Mouse (Mus musculus): ENCODE measurements at regions not wholly inside any gene's neighbourhood (a gene's known extent, or its start where the extent isn't known, plus 50 kb on each side); places are given as distances from the start of the nearest gene placed in this dataset.

- no peak for ATAC-seq (replicated peaks in 1 of 2; ENCODE audit: insufficient read depth in 1 of 2, low FRiP score in 2 of 2, low TSS enrichment in 1 of 2, low read depth in 1 of 2, poor library complexity in 2 of 2, severe bottlenecking in 2 of 2)
Observed at GRCm38 (mm10) chr9:61675366-61675765, 239.0 kb downstream of the Rplp1 start.

DNA sequence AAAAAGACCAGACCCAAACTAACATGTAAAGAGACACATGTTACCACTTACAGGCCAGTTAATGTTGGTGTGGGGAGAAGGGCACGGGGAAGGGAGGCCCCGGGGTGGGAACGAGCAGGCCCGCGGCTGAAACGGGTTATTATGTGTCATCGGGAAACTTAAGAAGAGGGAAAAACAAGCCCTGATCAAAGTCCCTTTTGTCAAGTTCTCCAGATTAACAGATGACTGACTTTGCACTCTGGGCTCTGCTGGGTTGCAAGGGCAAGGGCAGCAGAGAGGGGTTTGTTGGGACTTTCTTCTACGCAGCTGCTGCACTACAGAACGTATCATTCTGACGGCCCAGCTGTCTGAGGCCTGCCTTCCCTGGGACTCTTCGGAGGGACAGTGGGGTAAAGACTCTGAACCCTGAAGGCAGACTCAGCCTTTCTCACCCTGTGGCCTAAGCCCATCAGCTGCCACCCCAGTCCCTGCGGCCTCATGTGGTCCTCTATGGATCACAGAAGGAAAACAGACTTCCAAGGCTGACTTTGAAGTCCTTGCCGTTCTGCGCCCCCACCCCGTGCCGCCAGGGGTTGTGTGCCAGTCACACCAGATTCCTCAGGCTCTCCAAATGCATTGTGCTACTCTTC is 240.7 kb downstream of the Rplp1 start:
- no peak for ATAC-seq (replicated peaks in 1 of 2; ENCODE audit: insufficient read depth in 1 of 2, low FRiP score in 2 of 2, low TSS enrichment in 1 of 2, low read depth in 1 of 2, poor library complexity in 2 of 2, severe bottlenecking in 2 of 2)

GRCm38 (mm10) chr9:61670986-61671385 is 243.4 kb downstream of the Rplp1 start:
- peak in 1 of 2 experiments; percentile 18; a peak in 1 of 4 replicates for ATAC-seq (replicated peaks in 1 of 2; ENCODE audit: insufficient read depth in 1 of 2, low FRiP score in 2 of 2, low TSS enrichment in 1 of 2, low read depth in 1 of 2, poor library complexity in 2 of 2, severe bottlenecking in 2 of 2)

GRCm38 (mm10) chr9:61669729-61670520 is 244.4 kb downstream of the Rplp1 start:
- no peak for ATAC-seq (replicated peaks in 1 of 2; ENCODE audit: insufficient read depth in 1 of 2, low FRiP score in 2 of 2, low TSS enrichment in 1 of 2, low read depth in 1 of 2, poor library complexity in 2 of 2, severe bottlenecking in 2 of 2)

DNA sequence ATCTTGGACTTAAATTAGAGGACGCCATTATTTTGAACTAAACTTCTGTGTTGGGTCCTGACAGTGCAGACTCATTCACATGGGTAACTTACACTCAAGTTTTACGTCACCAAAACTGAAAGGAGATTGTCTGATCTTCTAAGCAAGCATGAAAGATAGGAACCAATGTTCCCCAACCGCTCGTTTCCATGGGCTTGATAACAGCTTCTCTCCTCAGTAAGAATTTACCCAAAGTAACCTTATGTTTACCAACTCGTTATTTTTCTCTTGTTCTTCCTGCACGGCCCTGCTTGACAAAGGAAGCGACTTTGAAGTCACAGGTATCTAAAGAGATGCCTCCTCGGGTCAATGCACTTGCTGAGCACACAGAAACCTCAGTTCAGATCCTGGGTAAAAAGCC is 245.6 kb downstream of the Rplp1 start:
- ATAC-seq (replicated peaks in 1 of 2; ENCODE audit: insufficient read depth in 1 of 2, low FRiP score in 2 of 2, low TSS enrichment in 1 of 2, low read depth in 1 of 2, poor library complexity in 2 of 2, severe bottlenecking in 2 of 2): no peak

GRCm38 (mm10) chr9:61668157-61668697 is 246.1 kb downstream of the Rplp1 start:
- no peak for ATAC-seq (replicated peaks in 1 of 2; ENCODE audit: insufficient read depth in 1 of 2, low FRiP score in 2 of 2, low TSS enrichment in 1 of 2, low read depth in 1 of 2, poor library complexity in 2 of 2, severe bottlenecking in 2 of 2)

GRCm38 (mm10) chr9:61667453-61668074 is 246.8 kb downstream of the Rplp1 start:
- ATAC-seq (replicated peaks in 1 of 2; ENCODE audit: insufficient read depth in 1 of 2, low FRiP score in 2 of 2, low TSS enrichment in 1 of 2, low read depth in 1 of 2, poor library complexity in 2 of 2, severe bottlenecking in 2 of 2): 0 out of 4 replicates have a peak, but pooled peaks of 1 of the 2 experiments have one; percentile 25

DNA sequence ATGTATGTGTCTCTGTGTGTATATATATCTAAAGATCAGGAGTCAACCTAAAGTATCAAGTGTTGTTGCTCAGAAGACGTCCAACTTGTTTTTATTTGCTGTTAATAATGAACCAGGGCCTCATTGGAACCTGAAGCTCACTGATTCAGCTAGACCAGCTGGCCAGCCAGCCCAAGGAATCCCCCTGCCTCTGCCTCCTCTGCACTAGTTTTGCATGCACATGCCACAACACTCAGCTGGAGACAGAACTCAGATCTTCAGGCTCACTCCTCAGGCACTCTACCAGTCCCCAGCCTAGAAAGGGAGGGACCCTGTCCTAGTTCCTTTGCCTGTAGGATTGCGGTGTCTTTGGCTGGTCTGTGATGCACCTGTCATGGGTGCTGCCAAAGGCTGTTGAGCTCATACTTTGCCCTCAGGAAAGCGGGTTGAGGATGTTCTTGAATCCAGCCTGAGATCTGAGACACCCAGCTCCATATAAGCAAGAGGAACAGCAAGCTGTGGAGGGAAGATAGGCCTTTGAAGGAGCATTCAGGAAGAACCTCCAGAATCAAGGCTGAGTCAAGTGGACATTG is 247.5 kb downstream of the Rplp1 start:
- no peak for ATAC-seq (replicated peaks in 1 of 2; ENCODE audit: insufficient read depth in 1 of 2, low FRiP score in 2 of 2, low TSS enrichment in 1 of 2, low read depth in 1 of 2, poor library complexity in 2 of 2, severe bottlenecking in 2 of 2)

- ATAC-seq (replicated peaks in 1 of 2; ENCODE audit: insufficient read depth in 1 of 2, low FRiP score in 2 of 2, low TSS enrichment in 1 of 2, low read depth in 1 of 2, poor library complexity in 2 of 2, severe bottlenecking in 2 of 2): peak; percentile 94 to 95
Observed at GRCm38 (mm10) chr9:61666118-61666517, 248.2 kb downstream of the Rplp1 start.

DNA sequence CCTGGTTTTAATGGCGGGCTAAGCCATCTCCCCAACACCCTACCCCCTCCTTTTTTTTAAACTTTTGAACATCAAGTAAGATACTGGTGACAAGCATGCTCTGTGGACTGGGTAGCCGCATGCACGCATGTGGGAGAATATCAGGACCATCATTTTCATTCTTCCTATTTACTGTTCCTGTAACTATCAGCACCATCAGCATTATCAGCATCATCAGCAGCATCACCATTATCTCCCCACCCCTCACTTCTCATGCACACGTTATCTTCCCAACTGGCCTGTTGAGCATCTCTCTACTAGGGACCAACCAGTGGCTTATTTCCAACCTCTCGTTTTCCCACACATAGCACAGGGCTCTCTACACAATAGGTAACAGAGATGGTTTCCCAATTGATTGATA is 249.1 kb downstream of the Rplp1 start:
- ATAC-seq (replicated peaks in 1 of 2; ENCODE audit: insufficient read depth in 1 of 2, low FRiP score in 2 of 2, low TSS enrichment in 1 of 2, low read depth in 1 of 2, poor library complexity in 2 of 2, severe bottlenecking in 2 of 2): no peak

GRCm38 (mm10) chr9:61664000-61664622 is 250.2 kb downstream of the Rplp1 start:
- ATAC-seq (replicated peaks in 1 of 2; ENCODE audit: insufficient read depth in 1 of 2, low FRiP score in 2 of 2, low TSS enrichment in 1 of 2, low read depth in 1 of 2, poor library complexity in 2 of 2, severe bottlenecking in 2 of 2): no peak; a peak in 1 of 4 replicates

DNA sequence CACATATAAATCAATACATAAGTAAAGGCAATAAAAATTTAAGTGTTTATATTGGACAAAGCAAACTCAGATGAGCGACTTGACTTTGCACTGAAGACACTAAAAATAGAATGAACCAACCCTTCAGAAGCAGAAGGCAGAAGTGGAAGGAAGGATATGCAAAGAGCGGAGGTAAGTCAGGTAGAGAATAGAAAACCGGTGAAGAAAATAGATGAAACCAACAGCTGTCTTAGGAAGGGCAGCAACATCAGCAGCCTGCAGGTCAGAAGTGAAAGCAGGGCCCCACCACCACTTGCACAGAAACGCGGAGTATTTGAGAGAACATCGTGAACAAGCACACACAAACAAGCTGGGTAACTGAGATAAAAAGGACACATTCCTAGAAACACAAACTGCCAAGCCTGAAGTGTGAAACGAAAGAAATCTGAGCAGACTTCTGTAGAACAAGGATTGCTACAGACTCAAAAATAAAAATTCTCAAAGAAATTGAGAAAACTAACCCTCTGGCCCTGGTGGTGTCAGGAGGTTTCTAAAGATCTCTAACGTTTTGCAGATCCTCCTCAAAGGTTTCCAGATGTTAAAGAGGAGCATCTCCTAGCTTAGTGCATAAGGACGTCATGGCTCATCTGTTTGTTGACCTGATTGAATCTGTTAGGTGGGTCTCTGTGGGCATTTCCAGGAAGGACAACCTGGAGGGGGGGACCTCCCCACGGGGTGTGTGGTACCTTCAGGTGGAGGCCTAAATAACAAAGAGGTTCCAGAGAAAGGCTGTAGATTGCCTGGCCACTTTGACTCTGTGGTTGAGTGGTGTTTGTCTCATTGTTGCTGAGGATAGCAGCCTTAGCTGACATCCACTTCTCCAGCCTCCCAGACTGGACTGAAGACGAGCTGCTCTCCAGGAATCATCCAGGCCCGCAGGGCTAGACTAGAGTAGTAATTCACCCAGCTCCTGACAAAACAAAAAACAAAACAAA is 252.0 kb downstream of the Rplp1 start:
- ATAC-seq (replicated peaks in 1 of 2; ENCODE audit: insufficient read depth in 1 of 2, low FRiP score in 2 of 2, low TSS enrichment in 1 of 2, low read depth in 1 of 2, poor library complexity in 2 of 2, severe bottlenecking in 2 of 2): no peak

GRCm38 (mm10) chr9:61660191-61660590 is 254.2 kb downstream of the Rplp1 start:
- no peak for ATAC-seq (replicated peaks in 1 of 2; ENCODE audit: insufficient read depth in 1 of 2, low FRiP score in 2 of 2, low TSS enrichment in 1 of 2, low read depth in 1 of 2, poor library complexity in 2 of 2, severe bottlenecking in 2 of 2)

DNA sequence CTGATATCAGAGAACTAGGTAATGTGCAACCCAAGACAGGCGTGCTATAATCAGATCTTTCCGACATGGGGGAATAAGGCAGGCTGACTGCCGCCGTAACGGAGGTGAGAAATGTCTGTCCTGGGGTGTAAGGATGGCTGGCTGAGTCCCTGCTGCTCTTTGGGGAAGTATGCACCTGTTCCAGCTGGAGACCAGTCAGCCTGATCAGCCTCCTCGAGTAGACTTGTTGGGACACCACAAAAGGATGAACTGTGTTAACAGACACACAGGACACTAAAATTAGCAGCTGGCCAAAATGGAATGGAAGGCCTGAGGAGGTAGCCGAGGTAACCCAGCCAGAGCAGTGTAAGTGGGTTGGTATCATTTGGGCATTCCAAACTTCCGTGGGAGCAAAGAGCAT is 256.3 kb downstream of the Rplp1 start:
- no peak for ATAC-seq (replicated peaks in 1 of 2; ENCODE audit: insufficient read depth in 1 of 2, low FRiP score in 2 of 2, low TSS enrichment in 1 of 2, low read depth in 1 of 2, poor library complexity in 2 of 2, severe bottlenecking in 2 of 2)

DNA sequence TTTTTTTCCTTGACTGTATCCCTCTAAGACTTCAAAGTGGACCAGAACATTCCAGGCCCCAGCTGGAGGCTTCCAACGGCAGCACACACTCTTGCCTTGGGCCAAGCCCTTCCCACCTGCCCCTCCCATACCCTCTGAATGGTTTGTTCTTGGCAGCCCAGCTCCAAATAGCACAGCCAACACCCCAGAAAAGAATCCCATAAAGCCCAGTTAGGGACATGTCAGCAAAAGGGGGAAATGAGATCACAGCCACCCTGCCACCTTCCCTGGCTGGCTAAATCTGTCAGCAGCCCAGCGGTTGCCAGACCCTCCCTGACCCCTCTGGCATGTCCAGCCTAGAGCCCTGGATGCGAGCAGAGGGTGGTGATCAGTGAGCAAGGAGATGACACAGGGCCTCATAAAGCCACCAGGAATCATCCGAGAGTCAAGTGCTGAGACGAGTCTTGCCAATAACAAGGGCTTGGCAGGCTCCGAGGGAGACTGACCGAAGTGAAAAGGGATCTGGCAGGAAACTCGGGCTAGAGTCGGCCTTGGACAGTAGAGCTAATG is 258.8 kb downstream of the Rplp1 start:
- ATAC-seq (replicated peaks in 1 of 2; ENCODE audit: insufficient read depth in 1 of 2, low FRiP score in 2 of 2, low TSS enrichment in 1 of 2, low read depth in 1 of 2, poor library complexity in 2 of 2, severe bottlenecking in 2 of 2): no peak
